Mouse (Mus musculus) bone marrow, adult 2 months (tissue): ENCODE results near the gene Hsf5. TPM values are rescaled to one million over a fixed set of nuclear protein-coding genes. Genes with fewer than 3 reads are reported as not detected.

Source experiments
- H3K27ac ChIP-seq: fragments of 200-500 bp; 2 replicates; pipeline ENCODE4 v1.5.1; 2012; ENCODE audit warnings: low read depth, mild to moderate bottlenecking, control low read depth, inconsistent platforms, low read length; ENCODE audit not compliant: control insufficient read depth, poor library complexity, insufficient read depth
- H3K4me1 ChIP-seq: fragments of 200-500 bp; 2 replicates; pipeline ENCODE4 v1.6.1; 2011; ENCODE audit warnings: low read length; ENCODE audit not compliant: control insufficient read depth, insufficient read depth
- H3K4me3 ChIP-seq: fragments of 200-500 bp; replicated peaks from 2 replicates; pipeline ENCODE3; 2011; ENCODE audit warnings: mild to moderate bottlenecking, low read depth, low read length, control low read depth; ENCODE audit not compliant: control insufficient read depth
- CTCF ChIP-seq: fragments of 200-500 bp; IDR thresholded peaks from 2 replicates; pipeline ENCODE4 v1.5.1; 2011; ENCODE audit warnings: low read length, control low read depth; ENCODE audit not compliant: control insufficient read depth, insufficient read depth
- POLR2A ChIP-seq: fragments of 200-500 bp; IDR thresholded peaks from 2 replicates; pipeline ENCODE4 v1.6.1; 2011; ENCODE audit warnings: low read depth, mild to moderate bottlenecking, control low read depth, low read length, borderline replicate concordance; ENCODE audit not compliant: control insufficient read depth
- WGBS: fragments of 180-500 bp; shearing (Covaris S2); methylation state at CpG from one replicate; pipeline ENCODE4 v1.1.7; 2018; 5-methylcytosine and 5-hydroxymethylcytosine counted together
- polyA plus RNA-seq: library from polyadenylated mRNA; stranded (reverse); fragments of >200 nt; gene quantifications from 2 replicates; pipeline ENCODE4 v1.2.4, GENCODE M21; 2011; ENCODE audit warnings: low replicate concordance; ENCODE audit not compliant: missing spikeins, insufficient read depth, insufficient read length

Gene Hsf5
- polyA plus RNA-seq: not detected in 2 replicates

GRCm38 (mm10) chr11:87616790-87617474, at the start of gene Hsf5:
Gene Hsf5 (plus strand): TSS chr11:87617164.
- WGBS: 95% methylated on average over 69 of the region's 69 CpGs
- TF ChIP-seq POLR2A (no peak), CTCF (no peak)
- Histone ChIP-seq H3K27ac (no peak within 1 kb of the TSS; the same call in 1 of the 2 replicates), H3K4me1 (no peaks in the 10 kb centered on the region; the same call in 1 of the 2 replicates), H3K4me3 (no peak within 1 kb of the TSS)

DNA sequence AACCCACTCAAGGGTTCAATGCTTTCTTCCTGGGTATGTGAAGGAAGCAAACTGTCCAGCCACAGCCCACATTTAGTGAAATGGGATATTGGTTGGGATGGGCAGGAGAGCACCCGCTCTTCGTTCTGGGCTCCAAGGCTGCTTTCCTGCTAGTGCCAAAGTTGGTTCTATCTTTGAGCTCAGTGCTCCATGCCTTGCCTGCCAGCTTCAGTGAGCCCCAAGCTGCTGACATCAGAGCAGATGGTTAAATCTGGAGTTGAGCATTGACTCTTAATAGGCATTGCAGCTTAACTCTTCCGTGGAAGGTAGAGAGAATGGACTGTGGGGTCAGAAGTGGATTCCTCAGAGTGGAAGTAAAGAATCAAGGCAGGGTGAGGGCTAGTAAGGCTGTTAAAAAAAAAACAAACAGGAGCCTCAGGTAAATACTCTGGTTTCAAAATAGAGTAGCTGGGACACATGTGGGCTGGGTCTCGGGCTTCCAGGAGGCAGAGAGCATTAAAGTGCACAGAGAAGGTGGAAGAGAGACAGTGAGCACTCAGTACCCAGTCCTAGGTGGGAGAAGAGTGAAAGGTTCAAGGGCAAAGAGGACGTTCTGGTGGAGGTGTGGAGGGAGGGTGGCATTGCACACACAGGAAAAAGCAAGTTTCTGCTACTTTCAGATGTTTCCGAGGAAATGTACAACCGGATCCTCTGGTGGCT, 48.6 kb upstream of the Hsf5 start, which contains the start of gene Sept4:
Sept4 (plus strand) TSS at position 649 of the 699 bp plus-strand sequence.
- no peaks in the 10 kb centered on the region for H3K4me1 ChIP-seq
- TF ChIP-seq POLR2A (no peak), CTCF (no peak)
- WGBS: 64% methylated on average over 7 of the region's 7 CpGs

DNA sequence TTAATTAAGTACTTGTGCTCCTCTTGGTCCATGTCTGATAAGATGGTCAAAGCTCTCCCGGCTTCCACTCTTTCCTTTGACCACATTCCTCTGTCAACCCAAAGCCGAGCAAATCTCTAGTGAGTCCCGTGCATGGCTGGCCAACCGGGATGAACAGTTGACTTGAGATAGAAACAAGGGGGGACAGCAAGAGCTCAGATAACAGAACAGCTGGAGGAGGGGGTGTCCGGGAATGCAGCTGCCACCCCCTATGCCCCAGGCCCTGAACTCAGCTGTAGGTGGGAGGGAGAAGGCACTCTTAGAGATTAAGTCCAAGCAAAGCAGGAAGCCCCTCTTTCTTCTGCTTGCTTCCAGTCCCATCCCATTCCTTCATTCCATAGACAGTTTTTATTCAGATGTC, 46.2 kb upstream of the Hsf5 start:
- Histone ChIP-seq H3K4me1 (no peaks in the 10 kb centered on the region), H3K27ac (no peak overlapping the region), H3K4me3 (no peak overlapping the region)
- TF ChIP-seq CTCF (no peak), POLR2A (no peak)
- 83% methylated on average over 5 of the region's 5 CpGs for WGBS

More for the DNA sequence above, 48.6 kb upstream of the Hsf5 start, which contains the start of gene Sept4:
- Histone ChIP-seq H3K27ac (no peak within 1 kb of the TSS), H3K4me3 (no peak within 1 kb of the TSS)

- Histone ChIP-seq H3K27ac (no peak overlapping the region), H3K4me1 (no peaks in the 10 kb centered on the region), H3K4me3 (no peak overlapping the region)
- TF ChIP-seq POLR2A (no peak), CTCF (no peak)
- 78% methylated on average over 1 of the region's 1 CpGs for WGBS
Observed at GRCm38 (mm10) chr11:87571361-87571950, 45.5 kb upstream of the Hsf5 start.

DNA sequence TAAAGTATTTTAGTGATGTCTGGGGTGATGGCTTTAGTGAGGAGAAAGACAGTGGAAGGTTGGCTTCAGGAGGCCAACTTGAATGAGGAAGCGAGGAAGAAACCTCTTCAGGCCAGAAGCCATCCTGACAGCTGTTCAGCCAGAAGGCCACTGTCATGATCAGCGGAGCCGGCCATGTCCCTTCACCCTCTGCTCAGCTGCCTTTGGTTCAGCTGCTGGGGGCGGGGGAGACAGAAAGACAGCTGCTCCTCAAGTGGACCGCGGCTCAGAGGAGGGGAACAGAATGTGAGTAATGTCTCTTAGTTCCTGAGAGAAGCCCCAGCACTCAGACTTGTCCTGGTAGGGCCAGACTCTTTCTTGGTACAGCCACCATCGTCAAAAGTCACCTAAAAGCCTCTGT, 43.2 kb upstream of the Hsf5 start:
- Histone ChIP-seq H3K4me3 (no peak overlapping the region), H3K27ac (no peak overlapping the region), H3K4me1 (no peaks in the 10 kb centered on the region)
- WGBS: 77% methylated on average over 7 of the region's 7 CpGs
- TF ChIP-seq CTCF (no peak), POLR2A (no peak)

DNA sequence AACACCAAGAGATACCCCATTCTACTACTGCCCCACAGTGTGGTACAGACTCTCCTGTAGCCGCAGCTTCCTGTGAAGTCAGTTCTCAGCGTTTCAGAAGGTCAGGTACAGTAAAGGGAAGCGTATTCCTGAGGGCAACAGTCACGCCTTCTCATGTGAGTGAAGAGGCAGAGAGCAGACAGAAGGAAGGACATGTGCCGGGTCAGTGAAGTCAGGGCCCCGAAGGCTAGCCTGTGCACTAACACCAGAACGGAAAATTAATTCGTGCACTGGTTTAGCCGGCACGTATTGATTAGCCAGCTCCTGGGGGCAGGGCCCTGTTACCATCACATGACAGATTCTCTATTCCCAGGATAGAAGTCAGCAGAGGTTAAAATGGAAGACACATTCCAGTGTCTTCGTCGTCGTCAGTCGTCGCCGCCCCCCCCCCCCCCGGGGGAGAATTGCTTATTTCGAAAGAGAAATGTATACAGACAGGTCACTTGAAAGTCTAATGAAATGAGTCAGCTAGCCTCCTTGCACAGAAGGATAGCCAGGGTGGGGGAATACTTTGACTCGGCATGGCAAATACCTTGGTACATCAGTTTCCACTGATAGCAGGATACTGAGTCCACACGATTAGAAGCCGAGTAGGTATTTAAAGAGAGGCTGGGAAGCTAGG, 42.3 kb upstream of the Hsf5 start:
- Histone ChIP-seq H3K4me1 (no peaks in the 10 kb centered on the region; the same call in 1 of the 2 replicates), H3K27ac (no peak overlapping the region), H3K4me3 (no peak overlapping the region)
- 76% methylated on average over 21 of the region's 21 CpGs for WGBS
- TF ChIP-seq CTCF (no peak), POLR2A (no peak)

DNA sequence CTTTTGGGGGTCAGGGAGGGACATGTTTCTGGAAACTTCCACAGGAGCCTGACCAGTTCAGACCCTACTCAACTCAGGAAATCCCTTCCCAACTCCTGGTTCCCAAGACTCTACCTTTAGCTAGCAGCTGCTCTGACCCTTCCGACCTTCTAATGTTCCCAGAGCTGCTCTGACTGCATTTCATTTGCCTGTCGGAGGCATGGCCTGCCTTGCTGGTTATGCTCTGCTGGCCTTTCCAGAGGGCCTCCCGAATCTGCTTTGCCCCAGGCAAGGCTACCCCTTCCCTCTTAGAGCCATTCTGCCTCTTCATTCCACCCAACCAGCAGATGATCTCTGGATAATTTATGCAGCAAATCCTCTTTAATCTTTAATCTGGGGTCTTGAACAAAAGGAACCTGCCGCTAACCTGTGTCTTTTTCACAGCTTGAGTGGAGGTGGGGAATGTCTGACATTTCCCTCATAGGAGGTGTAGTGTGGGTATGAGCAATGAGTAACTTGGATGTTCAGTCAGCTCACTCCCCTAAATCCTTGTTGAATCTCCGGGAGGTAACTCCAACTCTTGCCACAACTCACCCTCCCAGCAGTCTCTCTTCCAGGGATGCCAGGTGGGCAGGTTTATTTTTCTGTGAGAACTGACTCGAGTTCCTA, 39.2 kb upstream of the Hsf5 start:
- 64% methylated on average over 6 of the region's 6 CpGs for WGBS
- H3K4me1 ChIP-seq: no peaks in the 10 kb centered on the region; the same call in 1 of the 2 replicates
- H3K4me3 ChIP-seq: no peak overlapping the region
- TF ChIP-seq POLR2A (no peak), CTCF (no peak)
- no peak overlapping the region for H3K27ac ChIP-seq

DNA sequence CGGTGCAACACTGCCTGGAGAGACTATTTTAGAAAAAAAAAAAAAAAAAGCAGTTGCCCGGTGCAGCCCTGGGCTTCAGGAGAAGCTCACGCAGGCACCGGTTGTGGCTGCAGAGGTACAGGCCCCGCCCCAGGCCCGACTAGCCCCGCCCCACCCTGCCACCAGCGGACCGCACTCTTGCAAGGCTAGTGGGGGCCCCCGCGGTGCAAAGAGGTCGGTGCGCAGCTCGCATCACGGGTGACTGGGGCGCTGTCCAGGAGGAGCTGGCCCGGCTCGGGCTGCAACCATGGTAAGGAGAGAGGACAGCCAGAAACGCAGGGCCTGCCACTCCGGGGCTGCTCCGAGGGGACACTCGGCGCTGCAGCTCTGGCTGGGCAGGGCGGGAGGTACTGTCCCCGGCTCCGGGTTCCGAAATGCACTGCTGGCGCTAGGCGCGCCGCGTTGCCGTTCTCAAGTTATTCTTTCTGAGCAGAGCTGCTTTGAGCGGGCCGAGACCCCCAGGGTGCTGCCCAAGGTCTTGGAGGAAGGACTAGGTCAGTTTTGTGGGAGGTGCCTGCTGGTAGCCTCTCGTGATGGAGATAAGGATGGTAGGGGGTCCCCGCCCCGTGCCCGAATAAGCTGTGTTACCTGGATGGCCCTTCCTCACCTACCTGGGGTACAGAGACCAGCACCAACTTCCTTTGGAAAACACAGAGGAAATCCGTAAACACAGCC, 38.6 kb upstream of the Hsf5 start:
- TF ChIP-seq CTCF: no peak
- TF ChIP-seq POLR2A: peak; percentile 29; the same call in 1 of the 2 replicates
- Histone ChIP-seq H3K4me3 (peak overlapping the region; percentile 62), H3K27ac (no peak overlapping the region), H3K4me1 (no peaks in the 10 kb centered on the region; the same call in 1 of the 2 replicates)
- WGBS: under 1% methylated on average over 40 of the region's 40 CpGs
